Comparison of ENCODE assay signal across 15 mouse cellular contexts in the genomic region with DNA sequence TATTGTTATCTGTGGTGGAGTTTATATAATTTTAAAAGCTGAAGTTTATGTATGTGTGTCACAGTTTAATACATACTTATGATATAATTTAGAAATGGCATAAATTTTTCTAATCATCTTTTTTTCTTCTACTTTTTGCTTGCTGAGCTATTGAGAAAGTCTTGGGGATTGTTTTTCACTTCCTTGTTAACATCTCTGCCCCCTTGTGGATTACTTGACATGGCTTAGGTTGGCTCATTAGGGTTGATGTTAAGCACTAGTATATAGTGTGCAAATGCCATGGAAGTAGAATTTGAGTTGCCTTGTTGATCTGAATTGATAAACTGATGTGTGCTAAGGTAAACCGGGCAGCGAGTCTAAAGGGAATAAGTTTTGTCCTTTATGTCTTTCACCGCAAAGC.
"Had no signal": no experiment of that assay in that cellular context is flagged by ENCODE, and none has a peak within 500 bp of the region (broad histone marks: within the 10 kb centered on the region; RNA-seq: fewer than 3 reads in every experiment).

No protein-coding gene starts in this region.

- H3K36me3 ChIP-seq: limb, embryonic 13.5 days; liver, embryonic 15.5 days; midbrain, embryonic 13.5 days; neural tube, embryonic 13.5 days had no signal

- H3K4me3 ChIP-seq: limb, embryonic 13.5 days; liver, embryonic 15.5 days; midbrain, embryonic 13.5 days; myocyte; neural tube, embryonic 13.5 days had no signal

- H3K9me3 ChIP-seq: limb, embryonic 13.5 days; liver, embryonic 15.5 days; midbrain, embryonic 13.5 days; neural tube, embryonic 13.5 days had no signal

- H3K4me2 ChIP-seq: limb, embryonic 13.5 days; liver, embryonic 15.5 days; lung, embryonic 14.5 days; midbrain, embryonic 13.5 days; neural tube, embryonic 13.5 days had no signal

- H3K27me3 ChIP-seq: limb, embryonic 13.5 days; liver, embryonic 15.5 days; midbrain, embryonic 13.5 days; neural tube, embryonic 13.5 days had no signal

- DNase-seq: kidney, adult 18-20 months; kidney, postnatal 25 days; layer of hippocampus, adult 9-11 months; left cerebral cortex, postnatal 4 days; lung, embryonic 14.5 days; lung, postnatal 14 days; right cerebral cortex, postnatal 14 days; thymus, postnatal 14 days had no signal

- H3K27ac ChIP-seq: limb, embryonic 13.5 days; liver, embryonic 15.5 days; macrophage; midbrain, embryonic 13.5 days; neural tube, embryonic 13.5 days had no signal

- ATAC-seq: inflammation-experienced regulatory T-cells, adult 6 months; midbrain, embryonic 13.5 days had no signal

- H3K4me1 ChIP-seq: limb, embryonic 13.5 days; liver, embryonic 15.5 days; midbrain, embryonic 13.5 days; neural tube, embryonic 13.5 days had no signal

- H3K9ac ChIP-seq: limb, embryonic 13.5 days; liver, embryonic 15.5 days; lung, embryonic 14.5 days; midbrain, embryonic 13.5 days; neural tube, embryonic 13.5 days had no signal
